Mouse (Mus musculus) embryonic facial prominence, embryonic 11.5 days (tissue): ENCODE measurements at regions not wholly inside any gene's neighbourhood (a gene's known extent, or its start where the extent isn't known, plus 50 kb on each side); places are given as distances from the start of the nearest gene placed in this dataset.

ENCODE experiments used
- ATAC-seq: fragments of 200-750 bp; cut with Nextera tagmentation; replicated peaks from 2 replicates; pipeline ENCODE4 v1.8.0; 2017; ENCODE audit warnings: low read depth; ENCODE audit not compliant: insufficient number of reproducible peaks, low FRiP score, low TSS enrichment
- DNase-seq: peaks from one replicate; pipeline ENCODE4 v3.0.0-alpha.2; 2015; ENCODE audit warnings: low spot score
- H3K27ac ChIP-seq: fragments of 300-500 bp; sonication (generic); replicated peaks from 2 replicates; pipeline ENCODE4 v1.5.1; 2014; ENCODE audit warnings: mild to moderate bottlenecking, low read depth, low read length, control low read depth
- H3K27me3 ChIP-seq: fragments of 300-500 bp; sonication (generic); 2 replicates; pipeline ENCODE4 v1.6.1; 2014; ENCODE audit warnings: mild to moderate bottlenecking, low read length, moderate library complexity, mixed read lengths; ENCODE audit not compliant: control insufficient read depth, insufficient read depth
- H3K36me3 ChIP-seq: fragments of 300-500 bp; sonication (generic); replicated peaks from 2 replicates; pipeline ENCODE4 v1.6.1; 2014; ENCODE audit warnings: low read depth, mild to moderate bottlenecking, low read length, moderate library complexity, mixed read lengths; ENCODE audit not compliant: control insufficient read depth, insufficient read depth
- H3K4me1 ChIP-seq: fragments of 300-500 bp; sonication (generic); 2 replicates; pipeline ENCODE4 v1.6.1; 2014; ENCODE audit warnings: low read length, mixed read lengths; ENCODE audit not compliant: control insufficient read depth, insufficient read depth
- H3K4me2 ChIP-seq: fragments of 300-500 bp; sonication (generic); 2 replicates; pipeline ENCODE4 v1.6.1; 2014; ENCODE audit warnings: low read depth, mild to moderate bottlenecking, control low read depth, low read length, moderate library complexity
- H3K4me3 ChIP-seq: fragments of 300-500 bp; sonication (generic); 2 replicates; pipeline ENCODE4 v1.5.1; 2014; ENCODE audit warnings: low read depth, low read length, control low read depth
- H3K9ac ChIP-seq: fragments of 300-500 bp; sonication (generic); replicated peaks from 2 replicates; pipeline ENCODE4 v1.6.1; 2014; ENCODE audit warnings: mild to moderate bottlenecking, control low read depth, low read length
- H3K9me3 ChIP-seq: fragments of 300-500 bp; sonication (generic); replicated peaks from 2 replicates; pipeline ENCODE4 v1.6.1; 2016; ENCODE audit warnings: mild to moderate bottlenecking, low read length, inconsistent platforms, mixed read lengths; ENCODE audit not compliant: control insufficient read depth
- WGBS: fragments of 180-500 bp; shearing (Covaris S2); extraction: QIAGEN DNeasy Blood & Tissue Kit; methylation state at CpG from one replicate; pipeline ENCODE4 v1.1.7; 2014; 5-methylcytosine and 5-hydroxymethylcytosine counted together

GRCm38 (mm10) chr4:58624059-58624458 is 70.4 kb upstream of the Lpar1 start:
- DNase-seq, result no peak
- 78% methylated on average over 3 of the region's 3 CpGs for WGBS
- Histone ChIP-seq H3K27ac (no peak overlapping the region), H3K36me3 (no peaks in the 10 kb centered on the region), H3K4me1 (no peaks in the 10 kb centered on the region), H3K27me3 (no peaks in the 10 kb centered on the region), H3K4me2 (no peak overlapping the region), H3K9me3 (no peaks in the 10 kb centered on the region), H3K9ac (no peak overlapping the region), H3K4me3 (no peak overlapping the region)
- no peak for ATAC-seq

GRCm38 (mm10) chr4:58620641-58621040 is 66.9 kb upstream of the Lpar1 start:
- Histone ChIP-seq H3K36me3 (no peaks in the 10 kb centered on the region), H3K4me1 (no peaks in the 10 kb centered on the region), H3K9me3 (no peaks in the 10 kb centered on the region), H3K9ac (no peak overlapping the region), H3K4me2 (no peak overlapping the region), H3K27me3 (no peaks in the 10 kb centered on the region), H3K4me3 (no peak overlapping the region), H3K27ac (no peak overlapping the region)
- 91% methylated on average over 3 of the region's 3 CpGs for WGBS
- no peak for ATAC-seq
- no peak for DNase-seq

GRCm38 (mm10) chr4:58617261-58617660 is 63.6 kb upstream of the Lpar1 start:
- ATAC-seq, result no peak
- Histone ChIP-seq H3K9me3 (no peaks in the 10 kb centered on the region), H3K9ac (no peak overlapping the region), H3K4me2 (no peak overlapping the region), H3K27ac (no peak overlapping the region), H3K4me3 (no peak overlapping the region), H3K27me3 (no peaks in the 10 kb centered on the region), H3K4me1 (no peaks in the 10 kb centered on the region), H3K36me3 (no peaks in the 10 kb centered on the region)
- 92% methylated on average over 3 of the region's 3 CpGs for WGBS
- DNase-seq, result no peak

- Histone ChIP-seq H3K4me1 (no peaks in the 10 kb centered on the region), H3K9me3 (no peaks in the 10 kb centered on the region), H3K4me3 (no peak overlapping the region), H3K36me3 (no peaks in the 10 kb centered on the region), H3K9ac (no peak overlapping the region), H3K27me3 (no peaks in the 10 kb centered on the region), H3K4me2 (no peak overlapping the region), H3K27ac (no peak overlapping the region)
- DNase-seq, result no peak
- no peak for ATAC-seq
- 62% methylated on average over 6 of the region's 6 CpGs for WGBS
Observed at GRCm38 (mm10) chr4:58613536-58613935, 59.8 kb upstream of the Lpar1 start.

- no peaks in the 10 kb centered on the region for H3K4me1 ChIP-seq
- no peaks in the 10 kb centered on the region for H3K27me3 ChIP-seq
- H3K36me3 ChIP-seq, result no peaks in the 10 kb centered on the region
- no peak overlapping the region for H3K27ac ChIP-seq
- 75% methylated on average over 3 of the region's 3 CpGs for WGBS
- DNase-seq (no peak), ATAC-seq (no peak)
- no peak overlapping the region for H3K9ac ChIP-seq
- no peaks in the 10 kb centered on the region for H3K9me3 ChIP-seq
- H3K4me2 ChIP-seq, result no peak overlapping the region
- H3K4me3 ChIP-seq, result no peak overlapping the region
Observed at GRCm38 (mm10) chr4:58613022-58613421, 59.3 kb upstream of the Lpar1 start.

- WGBS, result 90% methylated on average over 2 of the region's 2 CpGs
- Histone ChIP-seq H3K27me3 (no peaks in the 10 kb centered on the region), H3K4me1 (no peaks in the 10 kb centered on the region), H3K36me3 (no peaks in the 10 kb centered on the region), H3K4me2 (no peak overlapping the region), H3K9ac (no peak overlapping the region), H3K27ac (no peak overlapping the region), H3K9me3 (no peaks in the 10 kb centered on the region), H3K4me3 (no peak overlapping the region)
- DNase-seq (no peak), ATAC-seq (no peak)
Observed at GRCm38 (mm10) chr4:58607491-58607890, 53.8 kb upstream of the Lpar1 start.

GRCm38 (mm10) chr4:58605941-58606340 is 52.2 kb upstream of the Lpar1 start:
- no peaks in the 10 kb centered on the region for H3K9me3 ChIP-seq
- H3K4me1 ChIP-seq, result no peaks in the 10 kb centered on the region
- DNase-seq (no peak), ATAC-seq (no peak)
- WGBS, result 86% methylated on average over 3 of the region's 3 CpGs
- H3K27me3 ChIP-seq, result no peaks in the 10 kb centered on the region
- H3K4me3 ChIP-seq, result no peak overlapping the region
- H3K36me3 ChIP-seq, result no peaks in the 10 kb centered on the region
- no peak overlapping the region for H3K4me2 ChIP-seq
- no peak overlapping the region for H3K27ac ChIP-seq
- no peak overlapping the region for H3K9ac ChIP-seq
